Mouse (Mus musculus) kidney, embryonic 14.5 days (tissue): ENCODE measurements around the gene Olfr140. TPM values are rescaled to one million over a fixed set of nuclear protein-coding genes. Genes with fewer than 3 reads are reported as not detected.

Experiments used
- ATAC-seq: fragments of 200-750 bp; cut with Nextera tagmentation; 2 replicates; pipeline ENCODE4 v1.8.0; 2017; ENCODE audit warnings: moderate number of reproducible peaks, mild to moderate bottlenecking, moderate TSS enrichment, moderate library complexity; ENCODE audit not compliant: low FRiP score, low TSS enrichment
- H3K27ac ChIP-seq: fragments of 300-500 bp; sonication (generic); 2 replicates; pipeline ENCODE4 v1.5.1; 2014; ENCODE audit warnings: low read depth, mild to moderate bottlenecking, low read length, moderate library complexity, mixed read lengths
- H3K27me3 ChIP-seq: fragments of 300-500 bp; sonication (generic); 2 replicates; pipeline ENCODE4 v1.6.1; 2014; ENCODE audit warnings: mild to moderate bottlenecking, low read length; ENCODE audit not compliant: control insufficient read depth, insufficient read depth
- H3K36me3 ChIP-seq: fragments of 300-500 bp; sonication (generic); 2 replicates; pipeline ENCODE4 v1.6.1; 2014; ENCODE audit warnings: low read length, mixed read lengths; ENCODE audit not compliant: control insufficient read depth, insufficient read depth
- H3K4me1 ChIP-seq: fragments of 300-500 bp; sonication (generic); 2 replicates; pipeline ENCODE4 v1.6.1; 2014; ENCODE audit warnings: low read length, mixed read lengths; ENCODE audit not compliant: control insufficient read depth, insufficient read depth
- H3K4me2 ChIP-seq: fragments of 300-500 bp; sonication (generic); replicated peaks from 2 replicates; pipeline ENCODE4 v1.6.1; 2014; ENCODE audit warnings: low read depth, mild to moderate bottlenecking, low read length
- H3K4me3 ChIP-seq: fragments of 300-500 bp; sonication (generic); 2 replicates; pipeline ENCODE4 v1.5.1; 2014; ENCODE audit warnings: mild to moderate bottlenecking, low read length
- H3K9ac ChIP-seq: fragments of 300-500 bp; sonication (generic); 2 replicates; pipeline ENCODE4 v1.6.1; 2014; ENCODE audit warnings: low read depth, mild to moderate bottlenecking, low read length, moderate library complexity
- H3K9me3 ChIP-seq: fragments of 300-500 bp; sonication (generic); 2 replicates; pipeline ENCODE4 v1.6.1; 2016; ENCODE audit warnings: low read length; ENCODE audit not compliant: control insufficient read depth
- WGBS: fragments of 180-500 bp; shearing (Covaris S2); extraction: QIAGEN DNeasy Blood & Tissue Kit; methylation state at CpG from one replicate; pipeline ENCODE4 v1.1.7; 2014; 5-methylcytosine and 5-hydroxymethylcytosine counted together
- polyA plus RNA-seq: library from polyadenylated mRNA; unstranded; fragments of >200 nt; fragmentation: Nextera tagmentation; extraction: Ambion mirVana; gene quantifications from 2 replicates; pipeline ENCODE4 v1.2.1, GENCODE M21; 2014

Gene Olfr140
- polyA plus RNA-seq: not detected in 2 replicates

DNA sequence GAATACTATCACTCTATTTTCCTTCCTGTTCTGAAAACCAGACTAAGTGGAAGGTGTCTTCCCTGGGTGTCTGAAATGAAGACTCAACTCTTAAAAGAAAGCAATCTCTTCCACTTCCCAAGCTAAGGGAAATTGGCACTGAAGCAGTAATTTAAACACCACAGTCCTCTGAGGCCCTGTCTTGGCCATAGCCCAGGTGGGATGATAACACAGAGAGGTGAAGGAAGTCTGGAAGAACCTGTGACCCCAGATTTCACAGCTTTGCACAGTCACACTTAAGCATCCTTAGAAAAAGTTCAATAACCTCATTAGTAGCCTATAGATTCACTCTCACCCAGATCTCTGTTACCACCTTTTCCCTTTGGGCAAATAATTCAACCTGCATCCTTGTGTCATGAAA lies at the start of gene Olfr140:
Gene Olfr140, minus strand, starts transcription at position 101 of the 400 bp plus-strand sequence.
- no peak within 1 kb of the TSS for H3K4me3 ChIP-seq
- H3K4me2 ChIP-seq: no peak within 1 kb of the TSS
- no peak within 1 kb of the TSS for H3K27ac ChIP-seq
- H3K9ac ChIP-seq: no peak within 1 kb of the TSS
- 0 out of 2 replicates have a peak, but pooled peaks cover 4% of the 10 kb centered on the region for H3K9me3 ChIP-seq
- H3K36me3 ChIP-seq: no peaks in the 10 kb centered on the region
- H3K4me1 ChIP-seq: no peaks in the 10 kb centered on the region
- H3K27me3 ChIP-seq: no peaks in the 10 kb centered on the region
- no peak for ATAC-seq

DNA sequence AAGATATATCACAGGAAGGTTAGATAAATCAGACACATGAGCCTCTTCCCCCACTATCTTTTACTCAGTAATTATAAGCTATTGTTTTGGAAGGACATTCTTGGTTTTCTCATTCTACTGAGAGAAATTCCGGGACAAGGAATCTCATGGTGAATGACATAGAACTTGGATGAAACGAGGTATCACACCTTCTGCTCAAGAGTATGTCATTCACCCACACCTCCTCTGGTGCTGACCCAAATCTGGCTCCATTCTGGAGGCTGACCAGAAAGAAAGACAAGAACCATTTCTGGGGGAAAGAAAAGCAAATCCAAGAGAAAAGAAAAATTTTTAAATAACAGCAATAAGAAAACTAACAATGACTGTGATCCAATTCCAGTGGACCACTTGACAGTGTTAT lies 6.7 kb upstream of the Olfr140 start:
- no peak overlapping the region for H3K27ac ChIP-seq

DNA sequence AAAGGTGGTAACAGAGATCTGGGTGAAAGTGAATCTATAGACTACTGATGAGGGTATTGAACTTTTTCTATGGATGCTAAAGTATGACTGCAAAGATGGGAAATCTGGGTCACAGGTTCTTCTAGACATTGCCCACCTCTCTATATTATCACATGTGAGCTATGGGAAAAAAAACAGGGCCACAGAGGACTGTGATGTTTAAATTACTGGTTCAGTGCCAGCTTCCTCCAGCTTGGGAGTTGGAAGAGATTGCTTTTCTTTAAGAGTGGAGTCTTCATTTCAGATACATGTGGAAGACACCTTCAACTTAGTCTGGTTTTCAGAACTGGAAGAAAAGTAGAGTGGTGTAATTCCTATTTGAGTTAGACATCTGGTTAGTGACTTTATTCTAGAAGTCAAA lies 28.4 kb downstream of the Olfr140 start, which contains the start of gene Olfr1265:
Gene Olfr1265, plus strand, starts transcription at position 301 of the 400 bp plus-strand sequence.
- H3K36me3 ChIP-seq: no peaks in the 10 kb centered on the region
- no peak within 1 kb of the TSS for H3K4me3 ChIP-seq
- no peaks in the 10 kb centered on the region for H3K9me3 ChIP-seq
- H3K27me3 ChIP-seq: no peaks in the 10 kb centered on the region
- H3K27ac ChIP-seq: no peak within 1 kb of the TSS
- H3K4me1 ChIP-seq: no peaks in the 10 kb centered on the region
- no peak within 1 kb of the TSS for H3K4me2 ChIP-seq
- no peak within 1 kb of the TSS for H3K9ac ChIP-seq
- no peak for ATAC-seq

More for the DNA sequence above, 6.7 kb upstream of the Olfr140 start:
- Histone ChIP-seq H3K4me1 (no peaks in the 10 kb centered on the region), H3K4me2 (no peak overlapping the region), H3K36me3 (no peaks in the 10 kb centered on the region), H3K9me3 (0 out of 2 replicates have a peak, but pooled peaks cover 4% of the 10 kb centered on the region), H3K4me3 (no peak overlapping the region), H3K27me3 (no peaks in the 10 kb centered on the region), H3K9ac (no peak overlapping the region)
- 81% methylated on average over 2 of the region's 2 CpGs for WGBS
- no peak for ATAC-seq

DNA sequence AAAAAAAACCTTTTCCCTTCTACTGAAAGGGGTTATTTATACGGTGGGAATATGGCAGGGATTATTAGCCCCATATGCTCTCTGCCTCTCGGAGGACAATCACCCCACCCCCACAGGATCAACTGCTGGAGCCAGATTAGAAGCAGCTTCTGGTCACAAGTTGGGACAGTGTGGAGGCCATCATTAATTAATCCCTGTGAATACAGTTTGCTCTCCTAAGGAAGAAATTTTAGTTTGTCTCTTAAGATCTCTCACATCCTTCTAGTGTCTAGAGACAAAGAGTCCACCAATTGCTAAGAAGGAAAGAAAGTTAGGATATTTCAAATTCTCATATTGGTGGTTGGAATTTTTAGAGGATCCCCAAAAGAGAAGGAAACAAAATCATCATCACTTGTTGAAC lies 37.9 kb downstream of the Olfr140 start, which contains the start of gene Olfr1264:
Gene Olfr1264, minus strand, starts transcription at position 101 of the 400 bp plus-strand sequence.
- 53% methylated on average over 2 of the region's 2 CpGs for WGBS
- Histone ChIP-seq H3K9me3 (no peaks in the 10 kb centered on the region), H3K4me2 (no peak within 1 kb of the TSS), H3K36me3 (no peaks in the 10 kb centered on the region), H3K27ac (no peak within 1 kb of the TSS), H3K4me1 (no peaks in the 10 kb centered on the region), H3K9ac (no peak within 1 kb of the TSS), H3K4me3 (no peak within 1 kb of the TSS), H3K27me3 (no peaks in the 10 kb centered on the region)
- no peak for ATAC-seq

DNA sequence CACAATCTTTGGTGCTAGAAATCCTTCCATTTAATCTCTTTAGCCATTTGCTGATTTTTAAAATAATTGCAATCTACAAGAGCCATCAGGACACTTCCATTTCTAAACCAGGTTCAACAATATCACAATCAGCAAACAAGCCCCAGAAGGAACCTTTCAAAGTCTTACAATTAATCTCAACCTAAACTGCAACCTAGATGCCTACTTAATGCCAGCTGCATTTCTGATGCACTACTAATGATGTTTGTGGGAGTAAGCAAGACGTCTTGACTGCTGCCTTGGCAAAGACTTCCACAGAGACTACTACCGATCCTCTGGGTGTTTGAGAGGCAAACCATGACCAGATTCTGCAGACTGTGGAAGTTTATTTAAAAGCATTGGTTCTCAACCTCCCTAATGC lies 51.6 kb downstream of the Olfr140 start, which contains the start of gene Olfr1263:
Gene Olfr1263, plus strand, starts transcription at position 301 of the 400 bp plus-strand sequence.
- no peaks in the 10 kb centered on the region for H3K4me1 ChIP-seq
- no peak within 1 kb of the TSS for H3K4me3 ChIP-seq
- no peak for ATAC-seq
- no peaks in the 10 kb centered on the region for H3K9me3 ChIP-seq
- H3K36me3 ChIP-seq: no peaks in the 10 kb centered on the region
- no peak within 1 kb of the TSS for H3K27ac ChIP-seq
- H3K4me2 ChIP-seq: no peak within 1 kb of the TSS
- 81% methylated on average over 2 of the region's 2 CpGs for WGBS
- H3K9ac ChIP-seq: no peak within 1 kb of the TSS
- H3K27me3 ChIP-seq: no peaks in the 10 kb centered on the region

DNA sequence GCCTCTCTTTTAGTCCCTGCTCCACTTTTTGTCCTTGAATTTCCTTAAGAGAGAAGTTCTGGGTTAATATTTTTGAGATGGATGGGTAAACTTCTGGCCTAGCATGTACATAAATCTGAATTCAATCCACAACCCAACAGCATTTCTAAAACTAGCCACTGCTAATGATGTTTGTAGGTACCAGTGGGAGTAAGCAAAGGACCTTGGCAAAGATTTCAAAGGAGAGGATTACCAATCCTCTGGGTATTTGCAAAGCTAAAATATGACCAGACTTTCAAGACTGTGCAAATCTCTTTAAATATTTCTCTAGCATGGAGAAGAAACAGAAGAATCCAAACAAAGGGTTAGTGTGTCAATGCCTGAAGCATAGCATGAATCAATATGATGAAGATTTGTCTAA lies 63.5 kb downstream of the Olfr140 start, which contains the start of gene Olfr1262:
Gene Olfr1262, plus strand, starts transcription at position 301 of the 400 bp plus-strand sequence.
- no peak for ATAC-seq
- Histone ChIP-seq H3K4me1 (no peaks in the 10 kb centered on the region), H3K9me3 (no peaks in the 10 kb centered on the region), H3K27me3 (no peaks in the 10 kb centered on the region), H3K36me3 (no peaks in the 10 kb centered on the region), H3K4me3 (no peak within 1 kb of the TSS), H3K27ac (no peak within 1 kb of the TSS), H3K9ac (no peak within 1 kb of the TSS), H3K4me2 (no peak within 1 kb of the TSS)

Other genes starting within 250 kb of the Olfr140 start
- gene Olfr1256, start 222.0 kb downstream of the Olfr140 start, polyA plus RNA-seq: not detected in 2 replicates
- not detected in 2 replicates for gene Olfr48, start 215.4 kb downstream of the Olfr140 start, polyA plus RNA-seq
- gene Olfr1257, start 185.2 kb downstream of the Olfr140 start, polyA plus RNA-seq: not detected in 2 replicates
- not detected in 2 replicates for gene Olfr1258, start 136.3 kb downstream of the Olfr140 start, polyA plus RNA-seq
- not detected in 2 replicates for gene Olfr1259, start 114.9 kb downstream of the Olfr140 start, polyA plus RNA-seq
- gene Olfr1260, start 89.3 kb downstream of the Olfr140 start, polyA plus RNA-seq: not detected in 2 replicates
- not detected in 2 replicates for gene Olfr1261, start 72.4 kb downstream of the Olfr140 start, polyA plus RNA-seq
- gene Olfr1262, start 63.4 kb downstream of the Olfr140 start, polyA plus RNA-seq: not detected in 2 replicates
- gene Olfr1263, start 51.5 kb downstream of the Olfr140 start, polyA plus RNA-seq: not detected in 2 replicates
- gene Olfr1264, start 38.0 kb downstream of the Olfr140 start, polyA plus RNA-seq: not detected in 2 replicates
- gene Olfr1265, start 28.3 kb downstream of the Olfr140 start, polyA plus RNA-seq: not detected in 2 replicates
- not detected in 2 replicates for gene Olfr1269, start 57.8 kb upstream of the Olfr140 start, polyA plus RNA-seq
- gene Olfr32, start 78.7 kb upstream of the Olfr140 start, polyA plus RNA-seq: not detected in 2 replicates
- not detected in 2 replicates for gene Olfr1270, start 89.5 kb upstream of the Olfr140 start, polyA plus RNA-seq
- not detected in 2 replicates for gene Olfr1506, start 160.9 kb upstream of the Olfr140 start, polyA plus RNA-seq
- not detected in 2 replicates for gene Olfr142, start 194.0 kb upstream of the Olfr140 start, polyA plus RNA-seq
- not detected in 2 replicates for gene Olfr1271, start 207.4 kb upstream of the Olfr140 start, polyA plus RNA-seq
- not detected in 2 replicates for gene Olfr1272, start 229.2 kb upstream of the Olfr140 start, polyA plus RNA-seq